Mouse (Mus musculus) gastrocnemius, postnatal 14 days (tissue): ENCODE measurements around the gene Jmjd4. TPM values are rescaled to one million over a fixed set of nuclear protein-coding genes. Genes with fewer than 3 reads are reported as not detected.

Experiments
- DNase-seq: peaks from one replicate; pipeline ENCODE4 v3.0.0; 2021; ENCODE audit warnings: mixed read lengths
- intact Hi-C: fragments of 180-260 bp; cut with DNase I; formaldehyde crosslinking; loops from one replicate; pipeline ENCODE4 v1.15.1; 2025; ENCODE audit warnings: low total_unique reads
- total RNA-seq, 2 experiments: library from RNA; stranded (reverse); gene quantifications; 2 replicates each; pipeline ENCODE4 v1.2.3; 2021

The Jmjd4 gene
- total RNA-seq, 2 experiments from 2014 or later = 6.4 to 7.3 TPM

GRCm38 (mm10) chr11:59458973-59459372 lies 9.1 kb downstream of the Jmjd4 start:
- no peak for DNase-seq
- intact Hi-C loops = no loop called here

- intact Hi-C loops = no loop called here
- DNase-seq = no peak
Observed at GRCm38 (mm10) chr11:59460459-59460858, 10.6 kb downstream of the Jmjd4 start.

GRCm38 (mm10) chr11:59471413-59472325 lies 21.8 kb downstream of the Jmjd4 start:
- peak; percentile 26 for DNase-seq
- intact Hi-C loops = no loop called here

GRCm38 (mm10) chr11:59472326-59472677 lies 22.5 kb downstream of the Jmjd4 start, which contains the start of gene Zfp867:
Gene Zfp867, minus strand, starts transcription at chr11:59472474.
- peak; percentile 89 for DNase-seq
- intact Hi-C loops = no loop called here

- intact Hi-C loops = no loop called here
Observed at GRCm38 (mm10) chr11:59477240-59477639, 27.4 kb downstream of the Jmjd4 start.

GRCm38 (mm10) chr11:59483212-59483611 lies 33.4 kb downstream of the Jmjd4 start:
- intact Hi-C loops = loop anchor here (2.0 to 10.0 kb wide), 2 partner anchors 182 to 248 kb away; no protein-coding TSS in a partner anchor
- no peak for DNase-seq

More at GRCm38 (mm10) chr11:59477240-59477639, 27.4 kb downstream of the Jmjd4 start:
- DNase-seq = no peak

- DNase-seq = no peak
- intact Hi-C loops = loop anchor here (10.0 kb wide), 1 partner anchor 251 kb away; no protein-coding TSS in a partner anchor
Observed at GRCm38 (mm10) chr11:59485641-59486040, 35.8 kb downstream of the Jmjd4 start.

GRCm38 (mm10) chr11:59486222-59486621 lies 36.4 kb downstream of the Jmjd4 start:
- DNase-seq = no peak
- intact Hi-C loops = loop anchor here (10.0 kb wide), 1 partner anchor 251 kb away; no protein-coding TSS in a partner anchor

GRCm38 (mm10) chr11:59496672-59497310 lies 46.9 kb downstream of the Jmjd4 start:
- intact Hi-C loops = no loop called here
- no peak for DNase-seq

- DNase-seq = no peak
- intact Hi-C loops = no loop called here
Observed at GRCm38 (mm10) chr11:59497747-59498146, 47.9 kb downstream of the Jmjd4 start.

- DNase-seq = no peak
- intact Hi-C loops = no loop called here
Observed at GRCm38 (mm10) chr11:59501978-59502700, 52.3 kb downstream of the Jmjd4 start.

GRCm38 (mm10) chr11:59505351-59505838 lies 55.5 kb downstream of the Jmjd4 start:
- peak; percentile 46 for DNase-seq
- intact Hi-C loops = no loop called here

GRCm38 (mm10) chr11:59505839-59506712 lies 56.2 kb downstream of the Jmjd4 start:
- intact Hi-C loops = no loop called here
- DNase-seq = peak; percentile 94

GRCm38 (mm10) chr11:59506713-59507074 lies 56.8 kb downstream of the Jmjd4 start:
- no peak for DNase-seq
- intact Hi-C loops = no loop called here

Other genes with a start within 250 kb of the Jmjd4 start
- gene Mrpl55, start 247.6 kb upstream of the Jmjd4 start, total RNA-seq = 10 to 100 TPM; 36.6 to 44.3 TPM
- 1 to 10 TPM; 4.1 to 4.6 TPM for gene 2310033P09Rik, start 241.7 kb upstream of the Jmjd4 start, total RNA-seq
- 100 to 1,000 TPM; 195 to 207 TPM for gene Arf1, start 221.8 kb upstream of the Jmjd4 start, total RNA-seq
- gene Wnt3a, start 159.3 kb upstream of the Jmjd4 start, total RNA-seq = not detected
- gene Wnt9a, start 143.1 kb upstream of the Jmjd4 start, total RNA-seq = 1 to 10 TPM; 8.8 to 9.8 TPM
- under 1 TPM in 1 of 2 experiments, not detected in 1; 0.23 TPM for gene Prss38, start 74.4 kb upstream of the Jmjd4 start, total RNA-seq
- 10 to 100 TPM; 24.3 to 27.0 TPM for gene Snap47, start 1.1 kb downstream of the Jmjd4 start, total RNA-seq
- 1 to 10 TPM; 3.5 to 3.6 TPM for gene Zfp867, start 22.4 kb downstream of the Jmjd4 start, total RNA-seq
- 10 to 100 TPM; 12.1 to 15.4 TPM for gene Zkscan17, start 76.7 kb downstream of the Jmjd4 start, total RNA-seq
- under 1 TPM; 0.27 to 0.42 TPM for gene Nlrp3, start 91.5 kb downstream of the Jmjd4 start, total RNA-seq
- gene Olfr222, start 126.2 kb downstream of the Jmjd4 start, total RNA-seq = not detected
- not detected for gene Olfr223, start 143.2 kb downstream of the Jmjd4 start, total RNA-seq
- gene Mprip, start 211.3 kb downstream of the Jmjd4 start, total RNA-seq = 100 to 1,000 TPM in 1 of 2 experiments, 10 to 100 TPM in 1; 94.7 to 120 TPM